Mouse (Mus musculus): ENCODE measurements around the gene Lias. TPM values are rescaled to one million over a fixed set of nuclear protein-coding genes. Genes with fewer than 3 reads are reported as not detected.

The Lias gene
- polyA plus RNA-seq, 1 experiment: 8.4 TPM

DNA sequence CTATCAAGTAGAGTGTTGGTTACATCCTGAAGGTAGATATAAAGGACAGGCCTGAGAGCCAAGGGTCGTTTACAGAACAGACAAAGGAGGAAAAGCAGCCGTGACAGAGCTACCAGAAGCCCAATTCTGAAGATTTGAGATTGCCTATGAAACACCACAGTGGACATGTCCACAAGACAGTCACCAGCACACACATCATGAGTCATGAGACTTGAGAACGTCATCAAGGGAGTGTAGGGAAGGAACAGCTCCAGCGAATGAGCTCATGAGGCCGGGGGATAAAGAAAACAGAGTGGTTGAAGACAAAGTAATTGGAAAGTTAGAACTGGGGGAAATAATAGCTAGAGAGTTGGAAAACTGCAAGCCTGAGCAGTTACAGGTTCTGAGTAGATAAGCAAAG lies 66.5 kb downstream of the Lias start:
- TF ChIP-seq POLR2A (IDR thresholded peaks at IDR 0.05; ENCODE audit: low read depth, low read length): no peak
- TF ChIP-seq CTCF (IDR thresholded peaks at IDR 0.05; ENCODE audit: extremely low read depth, insufficient read length, insufficient replicate concordance, low read depth, low read length): no peak
- peak overlapping the region; percentile 61 for H3K27ac ChIP-seq (ENCODE audit: insufficient read depth, low read depth, low read length)
- WGBS: 67% methylated on average over 5 of the region's 5 CpGs
- peaks cover 15% of the 10 kb centered on the region for H3K36me3 ChIP-seq (ENCODE audit: control insufficient read depth, insufficient read depth, low read length)
- no peak overlapping the region for H3K4me3 ChIP-seq (ENCODE audit: low read depth, low read length)
- no peaks in the 10 kb centered on the region for H3K27me3 ChIP-seq (ENCODE audit: control insufficient read depth, insufficient read depth, low read length)
- H3K4me1 ChIP-seq (ENCODE audit: control insufficient read depth, insufficient read depth, insufficient read length, low read length): no peaks in the 10 kb centered on the region

- Histone ChIP-seq H3K4me3 (ENCODE audit: low read depth, low read length) (no peak overlapping the region), H3K4me1 (ENCODE audit: control insufficient read depth, insufficient read depth, insufficient read length, low read length) (no peaks in the 10 kb centered on the region), H3K27ac (ENCODE audit: insufficient read depth, low read depth, low read length) (no peak overlapping the region), H3K27me3 (ENCODE audit: control insufficient read depth, insufficient read depth, low read length) (no peaks in the 10 kb centered on the region), H3K36me3 (ENCODE audit: control insufficient read depth, insufficient read depth, low read length) (peaks cover 13% of the 10 kb centered on the region)
- no peak for TF ChIP-seq POLR2A (IDR thresholded peaks at IDR 0.05; ENCODE audit: low read depth, low read length)
- no peak for TF ChIP-seq CTCF (IDR thresholded peaks at IDR 0.05; ENCODE audit: extremely low read depth, insufficient read length, insufficient replicate concordance, low read depth, low read length)
- WGBS: 90% methylated on average over 3 of the region's 3 CpGs
These were observed 68.2 kb downstream of the Lias start for GRCm38 (mm10) chr5:65459454-65459853.

Other genes starting within 250 kb of the Lias start
- gene Wdr19, start 191.8 kb upstream of the Lias start, polyA plus RNA-seq (2012; rRNA removed): 0.34 and 0.70 TPM in 2 replicates
- 2.1 and 4.2 TPM in 2 replicates for gene Rfc1, start 55.8 kb upstream of the Lias start, polyA plus RNA-seq (2012; rRNA removed)
- 0.22 and 0.74 TPM in 2 replicates for gene Klb, start 43.2 kb upstream of the Lias start, polyA plus RNA-seq (2012; rRNA removed)
- 62.6 and 64.6 TPM in 2 replicates for gene Rpl9, start 53 bp upstream of the Lias start, polyA plus RNA-seq (2012; rRNA removed)
- 32.0 and 33.2 TPM in 2 replicates for gene Ugdh, start 44.5 kb downstream of the Lias start, polyA plus RNA-seq (2012; rRNA removed)
- gene Gm43552, start 101.3 kb downstream of the Lias start, polyA plus RNA-seq (2012; rRNA removed): 1.4 TPM in 1 of 2 replicates, not detected in the other
- 53.0 and 72.3 TPM in 2 replicates for gene Smim14, start 145.7 kb downstream of the Lias start, polyA plus RNA-seq (2012; rRNA removed)
- gene Ube2k, start 145.7 kb downstream of the Lias start, polyA plus RNA-seq (2012; rRNA removed): 5.7 and 13.6 TPM in 2 replicates